Mouse (Mus musculus): ENCODE results near the gene Tst. TPM values are rescaled to one million over a fixed set of nuclear protein-coding genes. Genes with fewer than 3 reads are reported as not detected.
A peak's percentile ranks its signal among the peaks of the same experiment; 100 is the strongest.

The Tst gene
- total and polyA plus RNA-seq, 2 experiments from 2014 or later: 36.6 to 40.1 TPM

GRCm38 (mm10) chr15:78405098-78405497 is 609 bp downstream of the Tst start:
- Histone ChIP-seq H3K4me1 (ENCODE audit: insufficient read depth) (peaks cover 14% of the 10 kb centered on the region; the same call in 1 of the 2 replicates), H3K27me3 (ENCODE audit: insufficient read depth, low read length) (peaks cover 6% of the 10 kb centered on the region; the same call in 1 of the 2 replicates), H3K4me2 (ENCODE audit: low read depth) (peak overlapping the region; percentile 86), H3K9ac (peak overlapping the region; percentile 72), H3K4me3 (ENCODE audit: low read depth, low read length) (peak overlapping the region; percentile 68), H3K27ac (ENCODE audit: low read depth, low read length) (peak overlapping the region; percentile 94; the same call in 1 of the 2 replicates), H3K9me3 (ENCODE audit: low read length) (no peaks in the 10 kb centered on the region), H3K36me3 (ENCODE audit: insufficient read depth) (no peaks in the 10 kb centered on the region)
- DNase-seq (no peak), ATAC-seq (no peak)
- TF ChIP-seq CTCF (IDR thresholded peaks at IDR 0.05; ENCODE audit: low read depth): no peak
- 51% methylated on average over 11 of the region's 11 CpGs for WGBS

- Histone ChIP-seq H3K27ac (ENCODE audit: low read depth, low read length) (peak overlapping the region; percentile 54), H3K9me3 (ENCODE audit: low read length) (no peaks in the 10 kb centered on the region), H3K27me3 (ENCODE audit: insufficient read depth, low read length) (peaks cover 2% of the 10 kb centered on the region; the same call in 1 of the 2 replicates), H3K4me1 (ENCODE audit: insufficient read depth) (peaks cover 14% of the 10 kb centered on the region; the same call in 1 of the 2 replicates), H3K36me3 (ENCODE audit: insufficient read depth) (0 out of 2 replicates have a peak, but pooled peaks cover 4% of the 10 kb centered on the region), H3K9ac (no peak overlapping the region), H3K4me2 (ENCODE audit: low read depth) (no peak overlapping the region), H3K4me3 (ENCODE audit: low read depth, low read length) (no peak overlapping the region)
- TF ChIP-seq CTCF (IDR thresholded peaks at IDR 0.05; ENCODE audit: low read depth): no peak
- no peak for ATAC-seq
- peak; percentile 60 for DNase-seq
- 35% methylated on average over 1 of the region's 1 CpGs for WGBS
Observed at GRCm38 (mm10) chr15:78403896-78404295, 1.8 kb downstream of the Tst start.

DNA sequence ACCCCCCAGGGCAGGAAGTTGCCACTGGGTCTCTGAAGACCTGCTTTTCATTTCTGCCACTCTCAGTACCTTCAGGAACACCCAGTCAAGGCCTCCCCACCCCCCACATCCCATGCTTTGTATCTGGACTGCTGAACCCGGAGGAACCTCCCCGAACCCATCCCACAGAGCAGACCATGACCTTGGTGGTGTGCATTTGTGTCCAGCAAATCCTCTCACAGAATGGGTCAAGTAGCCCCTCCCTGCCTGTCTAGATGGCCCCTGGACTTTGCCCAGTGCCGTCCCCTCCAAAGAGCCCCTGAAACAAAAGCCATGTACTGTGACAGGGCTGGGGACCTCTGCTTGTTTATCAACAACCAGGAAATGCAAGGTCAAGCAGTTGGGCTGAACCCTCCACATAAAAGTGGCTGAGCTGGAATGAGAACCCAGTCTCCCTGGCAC is 2.4 kb downstream of the Tst start:
- peaks cover 14% of the 10 kb centered on the region; the same call in 1 of the 2 replicates for H3K4me1 ChIP-seq (ENCODE audit: insufficient read depth)
- WGBS: 41% methylated on average over 3 of the region's 3 CpGs
- H3K27me3 ChIP-seq (ENCODE audit: insufficient read depth, low read length): no peaks in the 10 kb centered on the region
- no peak overlapping the region for H3K4me2 ChIP-seq (ENCODE audit: low read depth)
- H3K4me3 ChIP-seq (ENCODE audit: low read depth, low read length): no peak overlapping the region
- DNase-seq (no peak), ATAC-seq (no peak)
- H3K9me3 ChIP-seq (ENCODE audit: low read length): no peaks in the 10 kb centered on the region
- TF ChIP-seq CTCF (IDR thresholded peaks at IDR 0.05; ENCODE audit: low read depth): no peak
- H3K36me3 ChIP-seq (ENCODE audit: insufficient read depth): 0 out of 2 replicates have a peak, but pooled peaks cover 4% of the 10 kb centered on the region
- H3K9ac ChIP-seq: no peak overlapping the region
- peak overlapping the region; percentile 54 for H3K27ac ChIP-seq (ENCODE audit: low read depth, low read length)

DNA sequence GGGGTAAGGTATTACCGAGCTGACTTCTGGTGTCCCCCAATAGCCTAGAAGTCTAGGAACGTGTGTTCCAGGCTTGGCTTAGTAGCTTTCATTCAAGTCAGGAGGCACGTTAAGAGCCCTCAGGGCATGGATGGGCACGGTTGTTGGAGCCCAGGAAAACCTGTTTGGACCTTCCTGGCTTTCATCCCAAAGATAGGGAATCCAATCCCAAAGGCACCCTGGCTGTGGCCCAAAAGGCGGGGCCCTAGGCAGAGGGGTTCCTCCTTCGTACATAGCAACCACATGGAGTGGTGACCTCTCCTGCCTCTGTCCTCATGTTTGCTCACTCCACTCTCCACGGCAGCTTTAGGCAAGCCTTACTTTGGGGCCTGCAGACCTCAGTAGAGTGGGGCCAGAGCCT is 3.3 kb downstream of the Tst start:
- no peak overlapping the region for H3K9ac ChIP-seq
- no peak overlapping the region for H3K27ac ChIP-seq (ENCODE audit: low read depth, low read length)
- H3K4me2 ChIP-seq (ENCODE audit: low read depth): no peak overlapping the region
- H3K4me3 ChIP-seq (ENCODE audit: low read depth, low read length): no peak overlapping the region
- no peak for TF ChIP-seq CTCF (IDR thresholded peaks at IDR 0.05; ENCODE audit: low read depth)
- H3K36me3 ChIP-seq (ENCODE audit: insufficient read depth): 0 out of 2 replicates have a peak, but pooled peaks cover 4% of the 10 kb centered on the region
- DNase-seq (no peak), ATAC-seq (no peak)
- peaks cover 11% of the 10 kb centered on the region; the same call in 1 of the 2 replicates for H3K4me1 ChIP-seq (ENCODE audit: insufficient read depth)
- H3K27me3 ChIP-seq (ENCODE audit: insufficient read depth, low read length): no peaks in the 10 kb centered on the region
- no peaks in the 10 kb centered on the region for H3K9me3 ChIP-seq (ENCODE audit: low read length)
- 65% methylated on average over 7 of the region's 7 CpGs for WGBS

- Histone ChIP-seq H3K9me3 (ENCODE audit: low read length) (no peaks in the 10 kb centered on the region), H3K36me3 (ENCODE audit: insufficient read depth) (0 out of 2 replicates have a peak, but pooled peaks cover 4% of the 10 kb centered on the region), H3K4me3 (ENCODE audit: low read depth, low read length) (no peak overlapping the region), H3K4me1 (ENCODE audit: insufficient read depth) (peaks cover 7% of the 10 kb centered on the region; the same call in 1 of the 2 replicates), H3K4me2 (ENCODE audit: low read depth) (no peak overlapping the region), H3K9ac (no peak overlapping the region), H3K27ac (ENCODE audit: low read depth, low read length) (no peak overlapping the region), H3K27me3 (ENCODE audit: insufficient read depth, low read length) (no peaks in the 10 kb centered on the region)
- WGBS: 42% methylated on average over 4 of the region's 4 CpGs
- ATAC-seq (no peak), DNase-seq (no peak)
- TF ChIP-seq CTCF (IDR thresholded peaks at IDR 0.05; ENCODE audit: low read depth): no peak
Observed at GRCm38 (mm10) chr15:78401921-78402320, 3.8 kb downstream of the Tst start.

GRCm38 (mm10) chr15:78401345-78401744 is 4.4 kb downstream of the Tst start:
- H3K36me3 ChIP-seq (ENCODE audit: insufficient read depth): 0 out of 2 replicates have a peak, but pooled peaks cover 4% of the 10 kb centered on the region
- ATAC-seq: no peak
- no peak for TF ChIP-seq CTCF (IDR thresholded peaks at IDR 0.05; ENCODE audit: low read depth)
- H3K4me2 ChIP-seq (ENCODE audit: low read depth): no peak overlapping the region
- peaks cover 7% of the 10 kb centered on the region; the same call in 1 of the 2 replicates for H3K4me1 ChIP-seq (ENCODE audit: insufficient read depth)
- H3K9me3 ChIP-seq (ENCODE audit: low read length): no peaks in the 10 kb centered on the region
- no peak overlapping the region for H3K27ac ChIP-seq (ENCODE audit: low read depth, low read length)
- no peaks in the 10 kb centered on the region for H3K27me3 ChIP-seq (ENCODE audit: insufficient read depth, low read length)
- no peak for DNase-seq
- no peak overlapping the region for H3K9ac ChIP-seq
- 74% methylated on average over 6 of the region's 6 CpGs for WGBS
- H3K4me3 ChIP-seq (ENCODE audit: low read depth, low read length): no peak overlapping the region

DNA sequence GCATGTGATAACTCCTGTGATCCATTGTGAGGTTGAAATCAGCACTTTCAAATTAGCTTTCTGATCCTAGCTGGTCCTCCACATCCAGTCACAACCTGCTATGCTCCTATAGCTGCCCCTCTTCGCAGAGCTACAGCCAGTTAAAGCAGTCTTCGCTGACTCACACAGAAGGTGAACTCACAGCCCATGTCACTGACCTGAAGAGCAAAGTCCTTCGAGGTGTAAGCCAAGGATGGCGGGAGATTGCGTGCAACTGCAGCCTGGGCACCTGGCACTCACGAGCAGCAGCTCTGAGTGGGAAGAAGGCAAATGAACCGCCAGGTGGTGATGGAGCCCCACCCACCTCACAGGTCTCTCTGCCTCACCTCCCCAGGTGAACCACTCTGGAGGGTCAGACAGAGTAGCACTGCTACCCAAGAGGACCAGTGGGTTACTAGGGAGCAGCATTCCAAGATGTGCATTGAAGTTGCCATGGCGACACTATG is 10.2 kb downstream of the Tst start, which contains the start of gene Tex33:
TSS of gene Tex33 (minus strand) at position 435 of the 485 bp plus-strand sequence.
- DNase-seq (no peak), ATAC-seq (no peak)
- no peaks in the 10 kb centered on the region for H3K9me3 ChIP-seq (ENCODE audit: low read length)
- H3K27me3 ChIP-seq (ENCODE audit: insufficient read depth, low read length): no peaks in the 10 kb centered on the region
- no peak within 1 kb of the TSS for H3K4me2 ChIP-seq (ENCODE audit: low read depth)
- WGBS: 86% methylated on average over 8 of the region's 8 CpGs
- 0 out of 2 replicates have a peak, but pooled peaks cover 4% of the 10 kb centered on the region for H3K36me3 ChIP-seq (ENCODE audit: insufficient read depth)
- H3K27ac ChIP-seq (ENCODE audit: low read depth, low read length): no peak within 1 kb of the TSS
- H3K4me1 ChIP-seq (ENCODE audit: insufficient read depth): no peaks in the 10 kb centered on the region
- no peak for TF ChIP-seq CTCF (IDR thresholded peaks at IDR 0.05; ENCODE audit: low read depth)
- no peak within 1 kb of the TSS for H3K9ac ChIP-seq
- no peak within 1 kb of the TSS for H3K4me3 ChIP-seq (ENCODE audit: low read depth, low read length)
